Mouse (Mus musculus) thymus, postnatal 36 days (tissue): ENCODE measurements around the gene Scarf1.
"Not testable (repeated sequence)": the region's sequence is repeated elsewhere in the genome, so short reads cannot be mapped to it uniquely, and the experiment has no call there.

Source experiments
- DNase-seq, 2 experiments: peaks; one replicate each; pipeline ENCODE4 v3.0.0; 2022; ENCODE audit warnings: mixed read lengths in 2 of 2

The Scarf1 gene

GRCm38 (mm10) chr11:75538184-75538969 is 25.0 kb downstream of the Scarf1 start:
- peak in 1 of 2 experiments; percentile 45 for DNase-seq

DNA sequence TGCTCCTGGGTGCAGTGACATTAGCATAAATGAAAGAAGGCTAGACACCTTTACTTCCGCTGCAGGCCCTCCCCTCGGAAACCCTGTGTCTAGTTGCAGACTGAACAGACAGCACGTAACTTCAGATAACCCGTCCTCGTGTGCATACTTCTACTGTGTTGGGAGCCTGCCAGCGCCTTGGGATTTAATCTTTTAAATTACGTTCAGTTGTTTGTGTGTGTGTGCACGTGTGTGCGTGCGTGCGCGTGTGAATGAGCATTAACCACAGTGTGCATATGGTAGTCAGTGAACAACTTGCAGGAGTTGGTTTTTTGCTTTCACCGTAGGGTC is 25.6 kb downstream of the Scarf1 start:
- DNase-seq: peak in 1 of 2 experiments; percentile 43

- peak in 1 of 2 experiments; percentile 36 for DNase-seq
Observed at GRCm38 (mm10) chr11:75540209-75540608, 26.9 kb downstream of the Scarf1 start.

DNA sequence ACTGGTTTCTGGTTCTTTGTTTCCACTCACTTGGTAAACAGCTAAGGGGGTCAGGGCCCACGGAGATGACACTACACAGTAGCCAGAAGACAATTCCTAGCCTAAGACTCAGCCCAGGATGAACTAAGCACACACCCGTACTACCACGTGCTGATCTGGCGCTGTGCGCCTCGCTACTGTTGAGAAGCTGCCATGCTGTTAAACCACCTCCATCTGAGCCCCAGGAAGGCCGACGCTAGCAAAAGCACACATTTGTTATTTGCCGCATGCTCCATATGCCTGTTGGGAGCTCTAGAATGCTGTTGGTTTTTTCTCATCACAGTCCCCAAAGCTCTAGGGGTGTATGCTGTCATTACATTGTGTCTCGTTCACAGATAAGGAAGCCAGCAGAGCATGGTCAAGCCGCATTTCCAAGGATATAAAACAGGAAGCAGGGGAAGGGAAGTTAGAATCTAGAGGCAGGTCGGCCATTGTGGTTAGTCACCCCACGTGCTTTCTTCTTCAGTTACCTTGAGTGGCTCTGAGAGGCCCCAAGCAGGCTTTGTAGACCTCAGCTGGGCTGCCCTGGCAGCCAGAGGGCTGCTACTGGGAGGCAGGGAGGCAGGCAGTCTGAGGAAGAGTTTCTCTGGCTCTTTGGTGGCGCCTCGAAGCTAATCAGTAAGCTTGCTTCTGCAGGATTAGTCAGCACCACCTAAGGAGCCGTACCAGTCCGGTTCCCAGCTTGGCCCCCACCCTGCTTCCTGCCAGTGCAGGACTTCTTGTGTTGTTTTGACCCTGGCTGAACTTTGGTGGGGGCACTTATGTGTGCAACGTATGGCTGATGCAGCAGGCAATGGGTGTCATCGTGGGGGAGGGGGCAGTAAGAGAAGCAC is 27.6 kb downstream of the Scarf1 start:
- DNase-seq: peak; percentile 59 to 66

GRCm38 (mm10) chr11:75544713-75545112 is 31.4 kb downstream of the Scarf1 start:
- no peak for DNase-seq

GRCm38 (mm10) chr11:75546057-75546456 is 32.7 kb downstream of the Scarf1 start:
- DNase-seq: no peak

DNA sequence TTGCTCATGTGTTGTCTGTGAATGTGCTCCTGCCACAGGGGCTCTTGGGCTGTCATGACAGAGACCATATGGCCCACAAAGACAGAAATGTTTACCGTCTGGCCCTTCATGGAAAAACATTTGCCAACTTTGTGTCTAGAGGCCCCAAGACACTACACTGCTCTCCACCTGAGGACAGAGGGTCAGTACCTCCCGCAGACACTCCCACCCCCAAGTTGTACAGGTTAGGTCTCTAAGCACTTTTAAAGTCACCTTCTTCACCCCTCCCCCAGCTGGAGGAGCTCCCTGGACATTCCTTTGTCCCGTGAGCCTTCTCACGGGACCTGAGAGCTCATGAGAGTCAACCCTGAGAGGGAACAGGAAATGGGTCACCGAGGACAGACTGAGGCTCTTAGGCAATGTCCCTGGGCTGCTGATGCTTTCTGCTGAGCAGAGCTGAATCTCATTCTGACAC is 36.3 kb downstream of the Scarf1 start:
- no peak for DNase-seq

GRCm38 (mm10) chr11:75550200-75550946 is 37.0 kb downstream of the Scarf1 start:
- DNase-seq: no peak

DNA sequence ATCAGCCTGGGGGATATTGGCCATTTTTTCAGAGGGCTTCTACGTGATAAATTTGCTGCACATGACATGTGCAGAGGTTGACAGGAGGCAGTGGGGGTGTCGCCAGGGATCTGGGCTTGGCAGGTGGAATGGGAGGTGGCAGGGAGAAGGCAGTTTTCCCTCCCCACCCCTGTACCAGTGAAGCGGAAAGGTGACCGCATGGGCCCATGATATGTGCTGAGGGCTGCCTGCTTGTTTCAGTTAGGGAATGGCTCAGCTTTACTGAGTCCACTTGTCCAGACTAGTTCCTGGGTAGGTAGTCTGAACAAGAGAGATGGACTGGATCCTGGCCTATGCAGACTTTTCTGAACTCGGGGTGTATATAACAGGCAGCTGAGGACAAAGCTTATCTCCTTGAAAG is 38.0 kb downstream of the Scarf1 start:
- DNase-seq: no peak

DNA sequence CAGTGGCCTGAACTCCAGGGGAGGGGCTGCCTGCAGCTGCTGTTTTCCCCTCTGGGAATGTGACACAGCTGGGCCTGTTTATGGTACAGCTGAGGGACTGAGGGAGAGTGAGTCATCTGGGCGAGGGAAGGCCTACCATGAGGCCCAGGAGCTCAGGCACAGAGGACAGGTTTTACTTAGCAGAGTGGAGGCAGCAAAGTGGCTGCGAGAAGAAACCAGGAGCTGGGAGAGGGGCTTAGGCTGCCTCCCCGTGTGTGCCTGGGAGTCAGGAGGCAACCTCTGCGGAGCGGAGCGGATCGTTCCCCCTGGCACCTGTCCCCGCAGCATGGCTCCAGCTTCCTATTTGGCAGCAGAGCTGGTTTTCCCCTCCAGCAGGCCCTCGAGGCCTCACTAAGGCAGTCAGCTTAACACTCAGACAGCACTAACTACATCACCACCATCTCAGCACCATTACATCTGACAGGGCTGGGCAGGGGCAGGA is 38.7 kb downstream of the Scarf1 start:
- DNase-seq: no peak

- DNase-seq: no peak
Observed at GRCm38 (mm10) chr11:75552906-75553482, 39.7 kb downstream of the Scarf1 start.

DNA sequence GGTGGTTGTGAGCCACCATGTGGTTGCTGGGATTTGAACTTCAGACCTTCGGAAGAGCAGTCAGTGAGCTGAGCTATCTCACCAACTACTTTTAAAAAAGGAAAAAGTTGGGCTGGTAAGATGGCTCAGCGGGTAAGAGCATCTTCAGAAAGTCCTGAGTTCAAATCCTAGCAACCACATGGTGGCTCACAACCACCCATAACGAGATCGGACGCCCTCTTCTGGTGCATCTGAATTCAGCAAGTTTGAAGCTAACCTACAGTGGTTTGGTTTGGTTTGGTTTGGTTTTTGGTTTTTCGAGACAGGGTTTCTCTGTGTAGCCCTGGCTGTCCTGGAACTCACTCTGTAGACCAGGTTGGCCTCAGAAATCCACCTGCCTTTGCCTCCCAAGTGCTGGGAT is 42.7 kb downstream of the Scarf1 start:
- not testable (repeated sequence) for DNase-seq

DNA sequence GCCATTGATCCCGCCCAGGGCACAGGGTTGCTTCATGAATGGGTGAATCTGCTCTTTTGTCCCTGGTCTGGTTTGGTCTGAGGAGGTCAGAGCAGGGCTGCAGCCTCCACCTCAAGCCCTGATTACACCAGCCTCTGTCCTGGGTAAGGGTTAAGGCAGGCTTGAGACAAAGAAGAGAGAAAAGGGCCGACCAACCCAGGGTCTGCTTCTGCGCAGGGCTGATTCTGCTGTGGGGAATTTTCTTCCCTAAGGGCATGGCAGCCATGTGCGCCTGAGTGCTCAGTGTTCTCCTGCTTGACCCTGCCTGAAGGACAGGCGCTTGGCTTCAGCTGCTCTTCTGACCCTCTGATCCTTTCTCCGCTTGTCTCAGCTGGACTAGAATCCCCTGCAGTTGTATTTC is 43.8 kb downstream of the Scarf1 start:
- no peak for DNase-seq

GRCm38 (mm10) chr11:75558101-75558500 is 44.8 kb downstream of the Scarf1 start:
- DNase-seq: peak; percentile 56 to 66

GRCm38 (mm10) chr11:75559870-75560504 is 46.6 kb downstream of the Scarf1 start:
- no peak for DNase-seq

DNA sequence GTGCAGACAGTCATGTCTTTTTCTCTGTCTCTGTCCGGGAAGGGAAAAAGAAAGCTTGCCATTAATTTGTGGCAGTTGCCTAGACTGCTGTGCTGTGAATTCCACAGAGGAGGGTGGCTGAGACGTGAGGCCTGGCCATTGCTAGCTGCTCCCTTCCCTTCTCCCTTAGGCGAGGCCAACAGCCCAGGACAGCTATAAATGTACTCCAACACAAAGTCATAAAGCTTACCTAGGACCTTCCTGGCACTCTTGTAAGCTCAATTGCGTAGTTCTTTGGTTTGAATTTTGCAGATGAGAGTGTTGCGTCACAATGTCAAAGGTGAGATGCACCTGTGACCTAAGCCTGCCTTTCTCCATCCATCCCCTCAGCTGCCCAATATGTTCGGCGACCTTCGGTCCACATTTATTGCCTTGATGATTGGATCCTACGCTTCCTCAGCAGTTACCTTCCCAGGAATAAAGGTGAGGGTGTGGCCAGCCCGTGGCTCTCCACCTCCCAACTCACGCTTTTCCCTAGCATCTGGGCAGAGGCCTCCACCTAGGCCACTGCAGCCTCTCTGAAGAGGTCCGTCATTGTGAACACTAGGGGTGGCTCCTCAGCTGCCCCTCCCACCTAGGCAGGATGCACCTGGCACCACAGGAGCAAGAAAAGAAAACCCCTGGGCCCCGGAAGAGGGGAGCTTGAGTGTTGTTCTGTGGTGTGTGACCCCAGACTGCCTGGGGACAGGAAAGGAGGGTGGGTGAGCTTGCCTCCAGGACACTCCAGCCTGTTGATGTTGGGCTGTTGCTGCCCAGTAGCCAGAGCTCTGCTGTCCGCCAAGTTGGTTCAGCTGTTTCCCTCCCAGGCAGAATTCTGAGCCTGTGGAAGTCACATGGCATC is 47.4 kb downstream of the Scarf1 start:
- DNase-seq: peak; percentile 82 to 92

GRCm38 (mm10) chr11:75561410-75561791 is 48.1 kb downstream of the Scarf1 start:
- DNase-seq: no peak

DNA sequence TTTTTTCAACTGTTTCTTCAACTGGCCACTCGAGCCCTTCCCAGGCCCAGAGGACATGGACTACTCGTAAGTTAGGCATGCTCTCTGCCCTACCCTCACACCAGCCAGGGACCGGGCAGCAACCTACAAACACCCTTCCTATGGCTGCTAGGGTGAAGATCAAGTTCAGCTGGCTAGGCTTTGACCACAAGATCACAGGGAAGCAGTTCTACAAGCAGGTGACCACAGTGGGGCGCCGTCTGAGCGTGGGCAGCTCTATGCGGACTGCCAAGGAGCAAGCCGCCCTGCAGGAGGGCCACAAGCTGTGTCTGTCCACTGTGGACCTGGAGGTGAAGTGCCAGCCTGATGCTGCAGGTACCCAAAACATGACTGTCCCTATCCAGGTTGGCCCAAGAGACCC is 49.5 kb downstream of the Scarf1 start:
- no peak for DNase-seq

GRCm38 (mm10) chr11:75563851-75564548 is 50.7 kb downstream of the Scarf1 start:
- no peak for DNase-seq

DNA sequence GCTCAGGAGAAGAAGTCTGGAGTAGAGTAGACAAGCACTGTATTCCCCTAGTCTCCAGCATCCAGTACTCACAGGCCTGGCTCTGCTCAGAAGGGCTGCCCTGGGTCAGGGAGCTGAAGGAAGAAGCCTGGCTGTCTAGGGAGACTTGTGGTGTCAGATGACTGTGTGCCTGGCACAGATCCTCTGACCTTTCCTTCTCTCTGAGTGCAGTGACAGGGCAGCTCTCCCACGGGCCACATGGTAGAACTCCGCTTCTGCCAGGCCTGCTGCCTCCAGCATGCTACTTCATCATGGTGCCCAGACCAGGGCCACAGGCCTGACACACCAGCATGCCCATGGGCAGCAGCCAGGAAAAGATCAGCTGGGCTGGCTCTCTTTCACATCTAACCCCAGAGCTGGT is 52.5 kb downstream of the Scarf1 start:
- no peak for DNase-seq
